Mouse (Mus musculus) thymus, postnatal 36 days (tissue): Measurements from ENCODE around the gene Lypd6b.

Experiments used
- DNase-seq, 2 experiments: peaks; one replicate each; pipeline ENCODE4 v3.0.0; 2022; ENCODE audit warnings: mixed read lengths in 2 of 2

Gene Lypd6b

DNA sequence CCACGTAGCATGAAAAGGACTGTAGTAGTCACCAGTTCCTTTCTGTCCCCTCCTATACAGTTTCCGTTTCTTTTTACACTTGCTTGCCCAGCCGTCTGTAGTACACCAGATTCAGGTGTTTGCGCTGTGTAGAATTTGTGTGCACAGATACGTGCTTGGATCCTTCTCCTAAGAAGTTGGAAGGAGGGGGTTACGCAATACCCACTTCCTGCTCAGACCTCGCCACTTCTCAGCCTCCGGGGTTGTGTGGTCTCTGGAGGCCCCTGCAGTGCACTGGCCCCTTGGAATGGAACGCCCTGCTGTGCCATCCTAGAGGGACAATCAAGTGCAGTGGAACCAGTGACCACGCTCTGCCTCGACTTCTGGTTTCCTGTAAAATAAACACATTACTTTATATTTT, 16.3 kb upstream of the Lypd6b start:
- DNase-seq = peak; percentile 10 to 18

DNA sequence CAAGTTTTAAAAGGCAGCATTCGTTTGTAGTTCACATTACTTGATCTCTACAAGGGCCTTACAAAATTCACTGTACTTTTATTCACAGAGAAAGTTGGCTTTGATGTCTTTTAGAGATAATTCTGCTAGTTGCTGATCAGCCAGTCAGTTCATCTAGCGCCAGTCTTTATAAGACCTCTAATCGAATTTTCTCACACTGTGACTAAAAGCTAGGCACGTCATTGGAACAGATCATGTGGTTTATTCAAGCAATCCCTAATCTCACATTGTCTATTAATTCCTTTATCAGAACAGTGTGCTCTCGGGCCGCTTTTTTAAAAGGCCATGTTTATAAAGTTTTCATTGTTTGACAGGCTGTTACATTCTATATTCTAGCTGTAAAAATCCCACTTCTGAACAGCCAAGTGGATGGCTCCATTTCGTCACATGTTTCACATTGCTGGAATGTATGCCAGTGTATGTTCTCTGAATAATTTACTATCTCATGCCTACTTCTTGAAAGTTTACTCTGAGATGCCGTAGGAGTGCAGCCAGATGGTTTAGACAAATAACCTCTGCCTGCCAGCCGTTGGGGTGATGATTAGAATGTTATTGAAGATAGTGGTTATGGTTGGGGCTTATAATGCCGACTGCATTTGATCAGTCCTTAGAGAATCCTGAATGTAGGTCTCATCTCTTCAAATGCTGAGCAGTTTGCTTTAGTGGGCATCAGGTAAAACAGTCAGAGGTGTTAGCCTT, 14.1 kb upstream of the Lypd6b start:
- no peak for DNase-seq

- no peak for DNase-seq
These were observed 13.3 kb upstream of the Lypd6b start for GRCm38 (mm10) chr2:49774180-49774579.

DNA sequence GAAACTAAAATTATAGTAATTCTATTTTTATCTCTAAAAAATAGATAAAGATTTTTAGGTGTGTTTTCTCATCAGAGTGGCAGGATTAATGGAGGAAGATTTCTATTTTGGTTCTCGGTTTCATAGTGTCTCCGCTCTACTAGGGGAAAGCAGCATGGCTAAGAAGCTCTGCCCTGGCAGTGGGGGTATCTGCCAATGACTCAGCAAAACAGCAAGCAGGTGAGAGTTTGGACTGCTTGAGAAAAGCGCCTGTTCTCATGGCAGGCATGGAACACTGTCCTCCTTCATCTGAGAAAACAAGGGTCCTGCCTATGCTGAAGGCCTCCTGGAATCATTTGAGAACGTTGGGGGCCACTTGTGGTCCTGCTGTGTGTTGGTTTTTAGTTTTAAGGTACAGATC, 12.3 kb upstream of the Lypd6b start:
- no peak for DNase-seq

DNA sequence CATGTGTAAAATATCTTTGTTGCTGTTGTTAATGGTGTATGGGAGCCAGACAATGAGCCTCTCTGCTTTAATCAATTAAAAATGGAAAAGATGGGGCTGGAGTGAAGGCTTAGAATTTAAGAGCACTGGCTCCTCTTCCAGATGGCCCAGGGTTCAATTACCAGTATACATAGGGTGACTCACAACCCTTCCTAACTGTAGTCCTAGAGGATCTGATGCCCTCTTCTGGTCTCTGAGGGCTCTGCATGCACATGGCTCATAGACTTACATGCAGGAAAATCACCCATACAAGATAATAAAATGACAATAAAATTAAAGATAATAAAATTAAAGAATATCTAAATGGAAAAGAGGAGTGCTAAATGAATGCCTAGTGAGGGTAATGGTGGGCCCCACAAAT, 11.8 kb upstream of the Lypd6b start:
- DNase-seq = peak; percentile 10 to 15

DNA sequence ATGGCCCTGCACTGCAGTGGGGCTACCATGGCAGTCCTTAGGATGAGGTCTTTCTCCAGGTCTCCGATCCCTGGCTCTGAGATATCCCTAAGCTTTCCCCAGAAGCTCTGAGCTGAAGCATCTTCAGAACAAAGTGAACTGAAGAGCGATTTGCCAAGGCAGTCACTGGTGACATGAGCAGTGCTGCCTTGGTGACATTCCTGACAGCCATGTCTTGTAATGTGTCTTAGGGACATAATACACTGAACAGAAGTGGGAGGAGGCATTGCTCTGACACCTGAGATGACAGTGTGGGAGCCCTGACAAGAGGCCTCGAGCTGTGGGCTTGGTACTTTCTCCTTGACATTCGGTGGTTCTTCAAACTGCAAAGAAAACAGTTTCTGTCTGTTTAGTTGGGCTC, 11.1 kb upstream of the Lypd6b start:
- DNase-seq = no peak

DNA sequence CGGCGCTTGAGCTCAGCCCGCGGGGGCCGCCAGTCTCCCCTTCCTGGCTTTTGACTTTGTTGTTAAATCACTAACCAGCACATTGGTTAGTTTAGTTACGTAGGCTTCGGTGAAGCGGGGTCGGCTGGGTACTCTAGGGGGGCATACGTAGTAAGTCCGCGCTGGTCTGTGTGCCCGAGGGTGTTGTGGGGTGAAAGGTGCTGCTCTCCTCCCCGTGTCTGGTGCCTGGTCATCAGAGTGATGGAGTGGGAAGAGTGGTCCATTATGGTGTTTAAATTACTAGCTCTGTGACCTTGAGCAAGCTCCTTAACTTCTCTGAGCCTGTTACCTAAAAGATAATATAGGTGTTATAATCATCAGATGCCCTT, 547 bp downstream of the Lypd6b start:
- peak in 1 of 2 experiments; percentile 5 for DNase-seq

DNA sequence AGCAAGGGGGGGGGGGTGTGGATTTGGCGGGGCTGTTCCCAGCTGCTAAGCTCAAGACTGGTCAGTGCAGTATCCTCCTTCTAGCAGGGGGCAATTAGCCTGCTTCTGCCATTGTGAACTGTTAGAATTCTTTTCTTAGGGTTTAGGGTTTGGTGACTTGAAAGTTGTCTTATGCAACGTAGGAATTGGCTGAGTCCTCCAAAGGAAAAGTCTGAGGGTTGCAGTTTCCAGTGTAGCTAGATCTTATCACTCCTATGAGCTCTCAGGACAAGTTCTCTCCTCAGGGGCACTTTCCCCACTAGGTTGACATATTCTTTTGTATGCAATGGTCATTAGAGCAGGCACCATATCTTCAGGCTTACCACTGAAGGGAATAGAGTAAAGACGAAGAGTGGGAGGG, 1.2 kb downstream of the Lypd6b start:
- no peak for DNase-seq

- DNase-seq = no peak
These were observed 1.6 kb downstream of the Lypd6b start for GRCm38 (mm10) chr2:49789078-49789477.

- no peak for DNase-seq
These were observed 2.0 kb downstream of the Lypd6b start for GRCm38 (mm10) chr2:49789504-49789903.

DNA sequence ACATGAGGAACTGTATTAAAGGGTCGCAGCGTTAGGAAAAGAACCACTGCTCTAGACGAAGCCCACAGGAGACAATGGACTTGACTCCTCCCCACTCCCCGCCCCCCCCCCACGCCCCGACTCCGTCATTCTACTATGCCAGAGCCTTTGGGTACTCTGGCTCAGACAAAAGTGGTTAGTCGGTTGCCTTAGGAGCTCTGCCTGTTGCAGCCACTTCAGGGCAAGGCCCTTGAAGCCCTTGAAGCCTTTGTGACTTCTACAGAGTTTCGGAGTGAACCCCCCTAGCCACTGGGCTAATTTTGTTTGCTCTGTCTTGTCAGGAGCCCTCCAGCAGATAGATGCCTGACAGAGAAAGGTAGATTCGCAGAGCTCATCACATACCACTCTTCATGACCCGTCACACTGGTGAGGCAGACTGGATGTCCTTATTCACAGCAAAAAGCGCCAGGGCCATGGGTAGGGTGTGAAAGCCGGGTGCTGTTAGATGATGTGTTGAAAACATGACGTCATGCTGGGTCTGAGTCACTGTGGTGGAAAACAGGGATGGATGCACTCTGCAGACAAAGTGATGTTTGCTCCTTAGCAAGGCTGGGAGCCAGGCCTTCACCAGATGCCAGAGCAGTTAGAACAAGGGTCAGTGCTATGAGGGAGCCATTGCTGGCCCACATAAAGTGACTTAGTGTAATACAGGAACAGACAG, 10.1 kb downstream of the Lypd6b start:
- no peak for DNase-seq

- no peak for DNase-seq
These were observed 17.0 kb downstream of the Lypd6b start for GRCm38 (mm10) chr2:49804448-49804847.

- DNase-seq = no peak
These were observed 18.4 kb downstream of the Lypd6b start for GRCm38 (mm10) chr2:49805736-49806371.

- no peak for DNase-seq
These were observed 22.0 kb downstream of the Lypd6b start for GRCm38 (mm10) chr2:49809496-49809895.

- DNase-seq = no peak
These were observed 23.9 kb downstream of the Lypd6b start for GRCm38 (mm10) chr2:49811420-49811819.

GRCm38 (mm10) chr2:49811871-49812363, 24.4 kb downstream of the Lypd6b start:
- no peak for DNase-seq

GRCm38 (mm10) chr2:49813151-49813550, 25.7 kb downstream of the Lypd6b start:
- no peak for DNase-seq

DNA sequence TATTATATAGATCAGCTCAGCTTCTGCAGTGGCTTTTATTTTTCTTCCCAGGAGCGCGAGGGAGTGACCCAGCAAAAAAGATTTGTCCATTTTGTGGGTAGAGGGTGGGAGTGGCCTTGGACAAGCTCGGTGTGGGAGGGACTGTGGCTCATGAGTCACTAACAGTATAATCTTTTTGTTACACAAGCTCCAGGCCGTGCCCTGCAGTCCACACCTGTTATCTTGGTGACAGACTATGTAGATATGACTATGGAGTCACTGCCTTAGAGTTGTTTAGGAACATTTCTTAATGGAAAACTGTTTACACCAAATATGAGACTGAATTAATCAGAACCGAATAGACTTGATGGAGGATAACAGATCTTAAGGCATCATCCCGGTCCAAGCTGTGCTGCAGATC, 26.5 kb downstream of the Lypd6b start:
- DNase-seq = no peak

- DNase-seq = no peak
These were observed 28.3 kb downstream of the Lypd6b start for GRCm38 (mm10) chr2:49815696-49816320.

DNA sequence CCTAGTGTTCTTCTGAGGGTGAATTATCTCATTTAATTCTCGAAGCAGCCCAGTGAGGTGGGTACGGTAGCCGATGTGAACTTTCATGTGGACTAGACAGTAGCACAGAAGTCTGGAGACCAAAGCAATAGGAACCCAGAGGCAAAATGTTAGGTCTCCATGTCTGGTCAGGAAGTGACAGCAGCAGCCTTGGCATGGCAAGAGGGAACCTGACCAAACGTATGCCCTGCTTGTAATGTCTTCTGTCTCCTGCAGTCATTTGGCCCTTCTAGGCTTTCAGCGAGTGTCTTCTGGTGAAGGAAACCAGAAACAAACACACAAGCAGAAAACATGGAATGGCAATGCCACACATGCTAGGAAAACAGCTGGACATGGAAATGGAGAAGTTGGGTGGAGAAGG, 29.1 kb downstream of the Lypd6b start:
- no peak for DNase-seq

DNA sequence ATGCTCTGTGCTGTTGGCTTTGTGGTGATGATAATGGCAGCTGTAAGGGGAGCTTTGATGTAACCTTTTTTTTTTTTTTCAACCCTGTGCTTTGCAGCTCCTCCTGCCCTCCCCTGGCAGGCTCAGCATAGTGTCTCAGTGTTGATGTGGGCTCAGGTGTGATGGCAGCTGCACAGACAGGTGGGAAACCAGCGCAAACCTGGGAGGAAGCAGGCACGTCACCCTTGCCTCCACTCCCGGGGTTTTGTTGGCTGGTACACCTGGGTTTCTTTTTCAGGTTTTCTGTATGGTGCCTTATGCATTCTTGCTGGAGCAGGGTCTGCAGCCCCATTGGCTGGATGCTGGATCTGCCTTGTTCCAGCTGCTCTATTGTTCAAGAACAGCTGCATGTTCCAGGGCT, 29.7 kb downstream of the Lypd6b start:
- DNase-seq = peak; percentile 23 to 53

- DNase-seq = no peak
These were observed 30.6 kb downstream of the Lypd6b start for GRCm38 (mm10) chr2:49818126-49818525.

- DNase-seq = no peak
These were observed 34.8 kb downstream of the Lypd6b start for GRCm38 (mm10) chr2:49822312-49822711.
